Mouse (Mus musculus) intestine, embryonic 15.5 days (tissue): Measurements from ENCODE around the gene Wdpcp. TPM values are rescaled to one million over a fixed set of nuclear protein-coding genes. Genes with fewer than 3 reads are reported as not detected.
"Not testable (repeated sequence)": the region's sequence is repeated elsewhere in the genome, so short reads cannot be mapped to it uniquely, and the experiment has no call there.

ENCODE experiments used
- ATAC-seq: fragments of 200-750 bp; cut with Nextera tagmentation; 2 replicates; pipeline ENCODE4 v1.8.0; 2017; ENCODE audit warnings: moderate TSS enrichment, moderate library complexity
- H3K27ac ChIP-seq: fragments of 300-500 bp; sonication (generic); 2 replicates; pipeline ENCODE4 v1.5.1; 2015; ENCODE audit warnings: mild to moderate bottlenecking, inconsistent platforms
- H3K27me3 ChIP-seq: fragments of 300-500 bp; sonication (generic); replicated peaks from 2 replicates; pipeline ENCODE4 v1.6.1; 2015; ENCODE audit warnings: inconsistent platforms
- H3K36me3 ChIP-seq: fragments of 300-500 bp; sonication (generic); 2 replicates; pipeline ENCODE4 v1.6.1; 2015; ENCODE audit warnings: inconsistent platforms
- H3K4me1 ChIP-seq: fragments of 300-500 bp; sonication (generic); replicated peaks from 2 replicates; pipeline ENCODE4 v1.6.1; 2015; ENCODE audit warnings: inconsistent platforms
- H3K4me2 ChIP-seq: fragments of 300-500 bp; sonication (generic); replicated peaks from 2 replicates; pipeline ENCODE4 v1.6.1; 2015; ENCODE audit warnings: mild to moderate bottlenecking, inconsistent platforms
- H3K4me3 ChIP-seq: fragments of 300-500 bp; sonication (generic); replicated peaks from 2 replicates; pipeline ENCODE4 v1.5.1; 2015; ENCODE audit warnings: inconsistent platforms
- H3K9ac ChIP-seq: fragments of 300-500 bp; sonication (generic); 2 replicates; pipeline ENCODE4 v1.6.1; 2015; ENCODE audit warnings: inconsistent platforms
- H3K9me3 ChIP-seq: fragments of 300-500 bp; sonication (generic); 2 replicates; pipeline ENCODE4 v1.6.1; 2016; ENCODE audit warnings: inconsistent platforms
- WGBS: fragments of 180-500 bp; shearing (Covaris S2); methylation state at CpG from one replicate; pipeline ENCODE4 v1.1.7; 2015; 5-methylcytosine and 5-hydroxymethylcytosine counted together
- polyA plus RNA-seq: library from polyadenylated mRNA; unstranded; fragments of >200 nt; fragmentation: Nextera tagmentation; extraction: Ambion mirVana; gene quantifications from 2 replicates; pipeline ENCODE4 v1.2.1, GENCODE M21; 2015

Wdpcp gene
- polyA plus RNA-seq: 6.1 and 7.2 TPM in 2 replicates

DNA sequence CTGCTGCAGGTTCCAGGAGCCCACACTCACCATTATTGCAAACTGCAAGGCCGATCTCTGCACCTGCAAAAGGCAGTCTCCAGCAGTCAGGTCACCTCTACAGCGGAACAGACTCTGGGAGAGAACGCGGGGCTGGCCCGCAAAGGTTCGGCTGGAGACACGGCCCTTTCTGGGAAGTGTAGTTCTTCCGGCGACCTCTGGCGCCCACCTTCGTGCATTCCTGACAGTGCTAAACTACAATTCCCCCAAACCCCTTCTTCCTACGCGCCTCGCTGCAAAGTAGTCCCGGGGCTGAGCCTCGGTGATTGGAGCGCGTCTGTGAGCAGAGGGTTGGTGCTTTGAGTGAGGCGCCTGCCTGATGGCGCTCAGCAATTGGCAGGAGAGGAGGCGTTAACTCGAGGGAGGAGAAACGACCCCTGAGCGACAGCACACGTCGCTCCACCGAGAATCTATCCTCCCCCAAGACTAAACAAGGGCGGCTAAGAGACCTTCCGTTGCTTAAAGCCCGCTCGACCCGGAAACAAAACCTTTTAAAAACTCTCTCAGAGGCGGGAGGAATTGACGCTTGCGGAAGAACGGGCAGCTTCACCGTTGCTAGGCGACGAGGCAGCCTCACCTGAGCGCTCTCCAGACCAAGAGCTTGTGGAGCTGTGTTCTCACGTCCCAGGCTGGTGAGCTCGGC is at the start of gene Wdpcp, which contains the start of gene Mdh1:
Gene Wdpcp (plus strand): TSS at position 536 of the 682 bp plus-strand sequence.
Gene Mdh1 (minus strand): TSS at position 668 of the 682 bp plus-strand sequence.
- H3K4me3 ChIP-seq: peak within 1 kb of the TSS; percentile 71
- 0% methylated on average over 42 of the region's 42 CpGs for WGBS
- no peaks in the 10 kb centered on the region for H3K9me3 ChIP-seq
- peak within 1 kb of the TSS; percentile 68 for H3K9ac ChIP-seq
- ATAC-seq: peak; percentile 98
- no peaks in the 10 kb centered on the region for H3K27me3 ChIP-seq
- H3K36me3 ChIP-seq: no peaks in the 10 kb centered on the region
- peaks cover 11% of the 10 kb centered on the region for H3K4me1 ChIP-seq
- H3K27ac ChIP-seq: peak within 1 kb of the TSS; percentile 80
- H3K4me2 ChIP-seq: peak within 1 kb of the TSS; percentile 63

DNA sequence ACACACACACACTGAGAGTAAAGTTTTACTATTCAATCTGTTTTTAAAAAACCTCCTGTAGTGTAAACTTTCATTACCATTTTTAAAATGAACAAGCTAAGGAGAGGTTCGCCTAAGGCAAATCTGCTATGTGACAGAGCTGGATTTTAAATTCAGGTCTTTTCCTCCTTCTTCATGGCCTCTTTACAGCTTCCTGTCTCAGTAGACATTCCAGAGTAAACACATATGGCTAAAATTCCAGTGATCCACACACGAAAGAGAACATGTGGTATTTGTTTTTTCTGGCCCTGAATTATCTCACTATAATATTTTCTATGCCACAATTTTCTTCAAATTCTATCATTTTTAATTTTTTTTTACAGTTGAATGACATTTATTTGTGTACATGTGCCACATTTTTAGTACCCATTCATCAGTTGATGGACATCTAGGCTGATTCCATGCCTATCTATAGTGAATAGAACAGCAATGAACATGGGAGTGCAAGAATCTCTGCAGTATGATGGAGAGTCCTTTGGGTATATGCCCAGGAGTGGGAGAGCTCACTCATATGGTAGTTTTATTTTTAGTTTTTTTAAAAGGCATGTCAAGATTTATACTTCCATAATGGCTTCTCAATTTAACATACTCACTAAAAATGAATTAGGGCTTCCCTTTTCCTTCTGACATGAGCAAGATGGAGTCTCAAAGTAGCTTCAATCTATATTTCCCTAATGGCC is 43.2 kb upstream of the Wdpcp start:
- Histone ChIP-seq H3K4me1 (no peaks in the 10 kb centered on the region), H3K36me3 (no peaks in the 10 kb centered on the region), H3K27me3 (no peaks in the 10 kb centered on the region), H3K4me3 (no peak overlapping the region), H3K27ac (no peak overlapping the region), H3K9me3 (no peaks in the 10 kb centered on the region), H3K9ac (no peak overlapping the region), H3K4me2 (no peak overlapping the region)
- WGBS: 40% methylated on average over 2 of the region's 2 CpGs
- ATAC-seq: no peak

DNA sequence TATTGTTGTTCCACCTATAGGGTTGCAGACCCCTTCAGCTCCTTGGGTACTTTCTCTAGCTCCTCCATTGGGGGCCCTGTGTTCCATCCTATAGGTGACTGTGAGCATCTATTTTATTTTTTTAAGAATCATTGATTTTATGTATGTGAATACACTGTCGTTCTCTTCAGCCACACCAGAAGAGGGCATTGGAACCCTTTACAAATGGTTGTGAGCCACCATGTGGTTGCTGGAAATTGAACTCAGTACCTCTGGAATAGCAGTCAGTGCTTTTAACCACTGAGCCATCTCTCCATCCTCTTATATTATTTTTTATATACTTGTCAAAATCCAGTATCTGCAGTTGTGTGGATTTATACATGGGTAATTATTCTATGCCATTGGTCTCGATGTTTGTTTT is 41.2 kb upstream of the Wdpcp start:
- H3K27ac ChIP-seq, ATAC-seq, H3K4me1 ChIP-seq, H3K9ac ChIP-seq, H3K36me3 ChIP-seq, H3K9me3 ChIP-seq, H3K4me3 ChIP-seq, H3K4me2 ChIP-seq, H3K27me3 ChIP-seq: not testable (repeated sequence)
- WGBS: 81% methylated on average over 2 of the region's 2 CpGs

DNA sequence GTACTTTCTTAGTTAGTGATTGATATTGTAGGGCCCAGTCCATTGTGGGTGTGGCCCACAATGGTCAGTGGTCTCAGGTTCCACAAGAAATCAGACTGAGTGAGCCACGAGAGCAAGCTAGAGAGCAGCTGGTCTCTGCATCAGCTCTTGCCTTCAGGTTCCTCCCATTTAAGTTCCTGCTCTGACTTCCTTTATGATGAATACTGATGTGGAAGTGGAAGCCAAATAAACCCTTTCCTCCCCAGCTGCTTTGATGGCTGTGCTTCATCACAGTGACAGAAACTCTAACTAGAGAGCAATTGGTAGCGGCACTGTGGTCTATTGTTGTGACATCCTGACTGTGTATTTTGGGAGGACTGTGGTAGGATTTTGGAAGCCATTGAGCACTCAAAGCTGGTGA is 32.0 kb upstream of the Wdpcp start:
- Histone ChIP-seq H3K4me1 (no peaks in the 10 kb centered on the region), H3K4me2 (no peak overlapping the region), H3K36me3 (no peaks in the 10 kb centered on the region), H3K27ac (no peak overlapping the region), H3K9ac (no peak overlapping the region), H3K9me3 (no peaks in the 10 kb centered on the region), H3K4me3 (no peak overlapping the region), H3K27me3 (no peaks in the 10 kb centered on the region)
- no peak for ATAC-seq
- WGBS: 40% methylated on average over 2 of the region's 2 CpGs

DNA sequence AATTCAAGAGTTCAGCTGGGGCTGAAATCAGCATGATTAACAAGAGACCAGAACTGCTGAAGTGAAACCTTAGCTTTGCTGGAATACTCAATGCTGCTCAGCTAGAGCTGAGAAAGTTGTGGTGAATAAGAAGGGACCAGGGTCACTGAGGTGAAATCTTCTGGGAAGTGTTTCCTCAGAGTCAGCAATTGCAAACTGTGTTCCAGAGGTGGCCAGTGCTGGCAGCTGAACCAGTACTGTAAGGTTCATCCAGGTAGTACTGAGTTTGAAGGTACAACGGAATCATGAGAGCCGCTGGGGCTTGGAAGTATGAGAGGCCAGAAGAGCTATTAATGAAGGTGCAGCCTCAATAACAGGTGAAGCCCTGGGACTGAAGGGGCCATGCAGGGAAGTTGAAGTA is 31.4 kb upstream of the Wdpcp start:
- 91% methylated on average over 2 of the region's 2 CpGs for WGBS
- no peak overlapping the region for H3K27ac ChIP-seq
- H3K4me2 ChIP-seq: no peak overlapping the region
- no peak overlapping the region for H3K9ac ChIP-seq
- no peaks in the 10 kb centered on the region for H3K27me3 ChIP-seq
- H3K4me3 ChIP-seq: no peak overlapping the region
- no peaks in the 10 kb centered on the region for H3K4me1 ChIP-seq
- H3K9me3 ChIP-seq: no peaks in the 10 kb centered on the region
- no peak for ATAC-seq
- no peaks in the 10 kb centered on the region for H3K36me3 ChIP-seq

DNA sequence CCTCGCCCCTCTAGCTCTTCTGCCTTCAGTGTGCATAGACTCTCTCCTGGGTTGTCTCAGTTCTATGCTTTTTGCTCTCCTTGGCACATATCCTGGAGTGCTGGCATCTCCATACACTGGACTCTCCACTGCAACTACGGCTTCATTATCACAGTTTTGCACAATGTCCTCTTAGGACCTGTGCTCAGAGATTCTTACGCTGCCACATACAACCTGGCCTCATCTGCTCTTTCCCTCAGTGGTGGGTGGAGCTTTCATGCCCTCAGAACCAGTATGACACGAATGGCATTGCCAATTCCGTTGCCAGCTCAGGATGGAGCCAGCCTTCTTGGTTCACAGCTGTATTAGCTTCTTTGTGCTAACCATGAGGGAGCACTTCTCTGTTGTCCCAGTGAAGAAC is 29.3 kb upstream of the Wdpcp start:
- Histone ChIP-seq H3K9ac (no peak overlapping the region), H3K27ac (no peak overlapping the region), H3K4me1 (no peaks in the 10 kb centered on the region), H3K27me3 (no peaks in the 10 kb centered on the region), H3K4me3 (no peak overlapping the region), H3K9me3 (no peaks in the 10 kb centered on the region), H3K36me3 (no peaks in the 10 kb centered on the region), H3K4me2 (no peak overlapping the region)
- 73% methylated on average over 5 of the region's 5 CpGs for WGBS
- ATAC-seq: no peak

DNA sequence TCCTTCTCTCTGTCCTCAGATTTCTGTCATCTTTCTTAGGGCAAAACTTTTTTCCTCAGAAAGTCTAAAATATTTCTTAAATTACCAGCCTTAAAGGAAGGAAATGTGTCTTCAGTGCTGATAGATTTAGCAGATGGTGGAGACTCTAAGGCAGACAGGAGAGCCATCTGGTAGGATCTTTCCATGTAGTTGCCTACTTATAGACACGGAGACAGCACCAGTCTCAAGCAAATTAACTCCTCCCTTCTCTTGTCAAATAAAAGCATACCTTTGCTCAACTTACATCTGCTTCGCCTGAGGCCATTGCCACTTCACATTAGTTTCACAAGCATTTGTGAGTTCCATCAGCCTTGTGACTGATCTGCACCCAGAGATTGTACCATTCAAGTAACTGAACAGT is 27.0 kb upstream of the Wdpcp start:
- H3K9me3 ChIP-seq: no peaks in the 10 kb centered on the region
- no peak overlapping the region for H3K4me3 ChIP-seq
- no peaks in the 10 kb centered on the region for H3K27me3 ChIP-seq
- no peak overlapping the region for H3K4me2 ChIP-seq
- H3K36me3 ChIP-seq: no peaks in the 10 kb centered on the region
- no peak overlapping the region for H3K27ac ChIP-seq
- H3K4me1 ChIP-seq: no peaks in the 10 kb centered on the region
- no peak for ATAC-seq
- H3K9ac ChIP-seq: no peak overlapping the region
- 70% methylated on average over 2 of the region's 2 CpGs for WGBS

DNA sequence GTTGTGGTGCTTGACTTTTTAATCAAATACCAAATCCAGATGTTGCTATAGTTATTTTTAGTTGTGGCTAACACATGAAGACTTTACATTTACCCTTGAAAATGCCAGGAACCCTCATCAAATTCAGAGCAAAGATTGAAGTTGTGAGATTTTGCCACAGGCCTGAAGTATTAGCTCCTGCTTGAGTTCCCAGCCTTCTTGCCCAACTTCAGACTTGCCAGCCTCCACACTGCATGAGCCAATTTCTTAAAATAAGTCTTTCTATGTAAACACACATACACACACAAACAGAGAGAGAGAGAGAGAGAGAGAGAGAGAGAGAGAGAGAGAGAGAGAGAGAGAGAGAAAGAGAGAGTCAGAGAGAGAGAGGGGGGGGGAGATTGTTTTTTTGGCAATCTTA is 26.1 kb upstream of the Wdpcp start:
- 0 out of 2 replicates have a peak, but pooled peaks cover 3% of the 10 kb centered on the region for H3K4me1 ChIP-seq
- no peak overlapping the region for H3K4me2 ChIP-seq
- ATAC-seq: no peak
- H3K9me3 ChIP-seq: no peaks in the 10 kb centered on the region
- H3K36me3 ChIP-seq: no peaks in the 10 kb centered on the region
- no peaks in the 10 kb centered on the region for H3K27me3 ChIP-seq
- no peak overlapping the region for H3K27ac ChIP-seq
- H3K9ac ChIP-seq: no peak overlapping the region
- no peak overlapping the region for H3K4me3 ChIP-seq

DNA sequence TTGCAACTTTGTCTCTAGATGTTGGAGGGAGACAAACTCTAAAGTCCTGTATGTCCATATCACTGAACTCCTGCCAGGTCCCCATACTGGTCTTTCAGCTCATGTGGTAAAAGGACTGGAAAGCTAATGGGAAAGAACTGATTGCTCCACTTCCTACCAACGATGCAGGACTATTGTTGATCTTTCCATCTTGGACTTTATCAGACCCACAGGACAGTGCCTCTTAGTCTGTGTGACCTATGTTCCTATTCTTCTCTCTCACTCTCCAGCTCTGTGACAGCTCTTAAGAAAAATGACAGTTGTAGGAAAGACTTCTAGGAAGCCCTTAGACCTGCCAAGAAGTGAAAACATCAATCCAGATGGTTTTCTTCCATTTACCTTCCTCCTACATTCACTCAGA is 25.4 kb upstream of the Wdpcp start:
- Histone ChIP-seq H3K27me3 (no peaks in the 10 kb centered on the region), H3K4me1 (0 out of 2 replicates have a peak, but pooled peaks cover 3% of the 10 kb centered on the region), H3K4me3 (no peak overlapping the region), H3K4me2 (no peak overlapping the region), H3K9me3 (no peaks in the 10 kb centered on the region), H3K27ac (no peak overlapping the region), H3K36me3 (no peaks in the 10 kb centered on the region), H3K9ac (no peak overlapping the region)
- 65% methylated on average over 1 of the region's 1 CpGs for WGBS
- ATAC-seq: no peak

DNA sequence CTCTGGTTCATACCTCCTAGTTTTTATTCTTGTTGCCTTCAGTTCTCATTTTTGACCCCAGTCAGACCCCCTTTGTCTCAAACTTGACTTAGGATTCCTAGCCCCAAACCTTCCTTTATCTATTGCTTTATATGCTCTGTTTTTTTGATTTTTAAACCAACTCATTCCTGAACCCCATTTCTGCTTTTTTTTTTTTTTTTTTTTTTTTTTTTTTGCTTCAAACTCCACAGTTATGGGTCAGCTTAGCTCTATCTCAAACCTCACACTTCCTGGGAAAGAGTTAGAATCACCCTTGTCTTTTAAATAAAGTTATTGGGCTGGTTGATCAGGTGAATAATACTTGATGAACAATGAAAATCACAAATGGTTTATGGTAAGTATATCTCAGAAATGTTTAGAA is 24.5 kb upstream of the Wdpcp start:
- Histone ChIP-seq H3K4me2 (no peak overlapping the region), H3K27me3 (no peaks in the 10 kb centered on the region), H3K27ac (no peak overlapping the region), H3K4me1 (0 out of 2 replicates have a peak, but pooled peaks cover 3% of the 10 kb centered on the region), H3K9ac (no peak overlapping the region), H3K4me3 (no peak overlapping the region), H3K9me3 (no peaks in the 10 kb centered on the region), H3K36me3 (no peaks in the 10 kb centered on the region)
- no peak for ATAC-seq

DNA sequence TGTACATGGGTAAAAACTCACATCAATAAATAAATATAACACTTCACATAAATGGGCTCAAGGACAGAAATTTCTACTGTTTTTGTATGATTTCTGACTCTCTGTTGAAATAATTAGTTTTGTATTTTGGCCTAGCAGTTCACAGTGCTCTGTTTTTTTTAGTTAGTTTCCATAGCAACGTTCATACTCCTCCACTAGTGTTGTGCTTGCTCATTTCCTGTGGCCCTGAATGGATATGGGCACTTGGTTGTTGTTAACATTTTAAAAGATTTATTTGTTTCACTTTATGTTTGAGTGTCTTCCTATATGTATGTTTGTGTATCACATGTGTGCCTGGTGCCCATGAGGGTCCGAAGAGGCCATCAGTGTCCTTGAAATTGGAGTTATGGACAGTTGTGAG is 23.0 kb upstream of the Wdpcp start:
- Histone ChIP-seq H3K36me3 (no peaks in the 10 kb centered on the region), H3K4me2 (no peak overlapping the region), H3K4me1 (0 out of 2 replicates have a peak, but pooled peaks cover 3% of the 10 kb centered on the region), H3K27ac (no peak overlapping the region), H3K9me3 (no peaks in the 10 kb centered on the region), H3K9ac (no peak overlapping the region), H3K27me3 (no peaks in the 10 kb centered on the region), H3K4me3 (no peak overlapping the region)
- no peak for ATAC-seq
- 90% methylated on average over 2 of the region's 2 CpGs for WGBS

DNA sequence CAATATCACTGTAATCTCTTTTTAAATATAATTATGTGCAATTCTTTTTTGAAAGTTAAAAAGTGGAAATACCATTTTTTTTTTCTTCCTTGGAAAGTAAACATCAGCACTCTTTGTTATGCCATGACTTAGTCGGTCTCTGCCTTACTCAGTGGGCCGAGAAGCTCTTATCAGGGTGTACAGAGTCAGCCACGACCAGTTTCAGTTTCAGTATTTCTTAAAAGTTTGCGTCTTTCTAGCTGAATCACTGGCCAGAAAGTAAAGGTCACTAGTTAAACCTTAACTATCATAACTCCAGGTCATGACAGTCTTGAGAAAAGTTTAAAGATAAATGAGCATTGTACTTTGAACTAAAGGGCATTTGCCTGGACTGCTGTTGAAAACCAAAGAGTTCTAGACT is 22.3 kb upstream of the Wdpcp start:
- Histone ChIP-seq H3K4me2 (no peak overlapping the region), H3K4me3 (no peak overlapping the region), H3K27me3 (no peaks in the 10 kb centered on the region), H3K27ac (no peak overlapping the region), H3K9me3 (no peaks in the 10 kb centered on the region), H3K36me3 (no peaks in the 10 kb centered on the region), H3K9ac (no peak overlapping the region), H3K4me1 (0 out of 2 replicates have a peak, but pooled peaks cover 3% of the 10 kb centered on the region)
- peak; percentile 93 for ATAC-seq
- WGBS: 55% methylated on average over 4 of the region's 4 CpGs
